Mouse (Mus musculus) embryo, embryonic 11.5 days (tissue): ENCODE results near the gene Foxm1.
A peak's percentile ranks its signal among the peaks of the same experiment; 100 is the strongest.

Experiments
- DNase-seq: peaks from one replicate; pipeline ENCODE4 v3.0.0-alpha.2; 2012; ENCODE audit warnings: low read depth, low spot score

Foxm1 gene

GRCm38 (mm10) chr6:128362381-128363006 lies at the start of gene Foxm1, which contains the start of gene Rhno1:
TSS of gene Foxm1 (plus strand) at chr6:128362967.
TSS of gene Rhno1 (minus strand) at chr6:128362911.
- peak; percentile 79 for DNase-seq

- DNase-seq: no peak
Measured at GRCm38 (mm10) chr6:128314796-128315195, 48.0 kb upstream of the Foxm1 start.

- no peak for DNase-seq
Measured at GRCm38 (mm10) chr6:128315597-128315996, 47.2 kb upstream of the Foxm1 start.

- DNase-seq: peak; percentile 61
Measured at GRCm38 (mm10) chr6:128318317-128318716, 44.5 kb upstream of the Foxm1 start.

GRCm38 (mm10) chr6:128334397-128335124 lies 28.2 kb upstream of the Foxm1 start:
- DNase-seq: peak; percentile 71

- DNase-seq: no peak
Measured at GRCm38 (mm10) chr6:128337467-128337866, 25.3 kb upstream of the Foxm1 start.

- no peak for DNase-seq
Measured at GRCm38 (mm10) chr6:128338876-128339275, 23.9 kb upstream of the Foxm1 start.

- DNase-seq: no peak
Measured at GRCm38 (mm10) chr6:128341956-128342723, 20.6 kb upstream of the Foxm1 start.

GRCm38 (mm10) chr6:128345623-128346022 lies 17.1 kb upstream of the Foxm1 start:
- DNase-seq: no peak

GRCm38 (mm10) chr6:128346782-128347181 lies 16.0 kb upstream of the Foxm1 start:
- DNase-seq: no peak

- no peak for DNase-seq
Measured at GRCm38 (mm10) chr6:128349711-128350110, 13.1 kb upstream of the Foxm1 start.

GRCm38 (mm10) chr6:128354140-128354539 lies 8.6 kb upstream of the Foxm1 start:
- DNase-seq: no peak

- DNase-seq: peak; percentile 32
Measured at GRCm38 (mm10) chr6:128355201-128355681, 7.5 kb upstream of the Foxm1 start.

- DNase-seq: peak; percentile 91
Measured at GRCm38 (mm10) chr6:128355726-128356416, 6.9 kb upstream of the Foxm1 start, which contains the start of gene Tulp3. TSS of gene Tulp3 (minus strand) at chr6:128355851.

GRCm38 (mm10) chr6:128358999-128359398 lies 3.8 kb upstream of the Foxm1 start:
- peak; percentile 38 for DNase-seq

GRCm38 (mm10) chr6:128361901-128362300 lies 866 bp upstream of the Foxm1 start:
- no peak for DNase-seq

GRCm38 (mm10) chr6:128363007-128363825 lies 449 bp downstream of the Foxm1 start:
- DNase-seq: no peak

- DNase-seq: no peak
Measured at GRCm38 (mm10) chr6:128364721-128365120, 2.0 kb downstream of the Foxm1 start.

GRCm38 (mm10) chr6:128366466-128366865 lies 3.7 kb downstream of the Foxm1 start:
- DNase-seq: no peak

GRCm38 (mm10) chr6:128370040-128370439 lies 7.3 kb downstream of the Foxm1 start:
- DNase-seq: no peak

GRCm38 (mm10) chr6:128375192-128375591 lies 12.4 kb downstream of the Foxm1 start, which contains the start of the genes Tex52 and Gm44596:
TSS of gene Tex52 (plus strand) at chr6:128375456.
TSS of gene Gm44596 (plus strand) at chr6:128375503.
- no peak for DNase-seq
